Mouse (Mus musculus): ENCODE data around the gene Rhobtb3.

- no peak for TF ChIP-seq GATA1 (IDR thresholded peaks at IDR 0.05; ENCODE audit: low read length)
- TF ChIP-seq TAL1 (IDR thresholded peaks at IDR 0.05; ENCODE audit: low read length), result no peak
Observed at GRCm38 (mm10) chr13:75830708-75831107, 113.0 kb downstream of the Rhobtb3 start.

Measured in erythroblast, embryonic 14.5 days (primary cell).